In genomic region chr3:96696198-96696765, GRCm38 (mm10) we compare ENCODE assay signal across 8 mouse cellular contexts. TPM values are rescaled to one million over a fixed set of nuclear protein-coding genes. Genes with fewer than 3 reads are reported as not detected.
DNase-seq lines count a peak whose midpoint lies in the region; ATAC-seq and TF ChIP-seq lines count a peak whose summit lies in the region.

Gene Pias3, plus strand, starts transcription at chr3:96696384.

- H3K9me3 ChIP-seq in MEL (replicated peaks; ENCODE audit: insufficient read depth, low read length), result no peaks in the 10 kb centered on the region
- no peaks in the 10 kb centered on the region for H3K9me3 ChIP-seq in forebrain, embryonic 15.5 days

- H3K4me2 ChIP-seq in forebrain, embryonic 15.5 days (replicated peaks), result peak within 1 kb of the TSS; percentile 75

- no peak for TF ChIP-seq EP300 in MEL (IDR thresholded peaks at IDR 0.05; ENCODE audit: low read depth in 1 of 2, low read length in 2 of 2)

- TF ChIP-seq RAD21 in MEL (IDR thresholded peaks at IDR 0.05; ENCODE audit: low read depth, low read length), result no peak

- under 1% methylated on average over 35 of the region's 35 CpGs for WGBS in forebrain, embryonic 15.5 days

- peaks cover 3% of the 10 kb centered on the region; the same call in 1 of the 2 replicates for H3K79me2 ChIP-seq in MEL (ENCODE audit: control insufficient read depth, insufficient read depth, low read length, poor library complexity)

- H3K4me1 ChIP-seq in MEL (ENCODE audit: control insufficient read depth in 1 of 2, insufficient read depth in 2 of 2, low read length in 2 of 2), result peaks cover 5 to 13% of the 10 kb centered on the region in 2 experiments; a peak in 3 of 4 replicates
- peaks cover 11% of the 10 kb centered on the region for H3K4me1 ChIP-seq in forebrain, embryonic 15.5 days

- peak; percentile 96 for DNase-seq in MEL (ENCODE audit: low read depth, low spot score)
- DNase-seq in cerebellum, adult 11-12 months, result peak; percentile 58
- DNase-seq in heart, postnatal 4 days, result peak; percentile 90
- DNase-seq in layer of hippocampus, adult 9-11 months, result peak; percentile 56
- DNase-seq in lung, postnatal 14 days, result peak; percentile 87
- peak; percentile 88 for DNase-seq in ovary, postnatal 36 days (ENCODE audit: low spot score)
- peak; percentile 48 to 59 for DNase-seq in thymus, postnatal 36 days

- H3K36me3 ChIP-seq in MEL (ENCODE audit: control insufficient read depth in 1 of 2, insufficient read depth in 2 of 2, low read length in 2 of 2), result peaks cover 0 to 13% of the 10 kb centered on the region in 2 experiments; a peak in 2 of 4 replicates
- H3K36me3 ChIP-seq in forebrain, embryonic 15.5 days, result no peaks in the 10 kb centered on the region

- peak; percentile 37 to 44; a peak in 2 of 4 replicates for TF ChIP-seq POLR2A in MEL (IDR thresholded peaks at IDR 0.05; ENCODE audit: control insufficient read depth in 1 of 2, insufficient read depth in 1 of 2, low read depth in 1 of 2, low read length in 2 of 2, poor library complexity in 1 of 2)

- peak within 1 kb of the TSS; percentile 73 for H3K27ac ChIP-seq in MEL (ENCODE audit: control insufficient read depth, low read depth, low read length)
- peak within 1 kb of the TSS; percentile 88 for H3K27ac ChIP-seq in forebrain, embryonic 15.5 days (replicated peaks)

- no peaks in the 10 kb centered on the region for H3K27me3 ChIP-seq in MEL (ENCODE audit: control insufficient read depth in 1 of 2, insufficient read depth in 2 of 2, low read length in 2 of 2)
- H3K27me3 ChIP-seq in forebrain, embryonic 15.5 days, result no peaks in the 10 kb centered on the region

- ATAC-seq in forebrain, embryonic 15.5 days (replicated peaks), result peak; percentile 61

- no peak for TF ChIP-seq CTCF in MEL (IDR thresholded peaks at IDR 0.05 in 2 of 3, conservative IDR thresholded peaks at IDR 0.05 in 1 of 3; ENCODE audit: control insufficient read depth in 1 of 3, insufficient read depth in 1 of 3, low read depth in 2 of 3, low read length in 3 of 3, poor library complexity in 1 of 3, severe bottlenecking in 1 of 3)

- H3K4me3 ChIP-seq in MEL (ENCODE audit: control insufficient read depth in 1 of 2, insufficient read depth in 1 of 2, low read depth in 2 of 2, low read length in 2 of 2), result peak within 1 kb of the TSS; percentile 62 to 88
- H3K4me3 ChIP-seq in forebrain, embryonic 15.5 days, result peak within 1 kb of the TSS; percentile 94

- peak within 1 kb of the TSS; percentile 91 for H3K9ac ChIP-seq in MEL (ENCODE audit: control insufficient read depth, low read depth, low read length, poor library complexity, severe bottlenecking)
- peak within 1 kb of the TSS; percentile 82 for H3K9ac ChIP-seq in forebrain, embryonic 15.5 days (replicated peaks)

TF ChIP-seq in MEL, 35 proteins besides CTCF, POLR2A, EP300 and RAD21:
- 0 out of 2 replicates have a peak, but pooled peaks have one; percentile 1 for TF ChIP-seq GATA1 (IDR thresholded peaks at IDR 0.05; ENCODE audit: low read depth, low read length)
- TF ChIP-seq MXI1 (IDR thresholded peaks at IDR 0.05; ENCODE audit: low read depth, low read length), result peak; percentile 75
- peak; percentile 47; the same call in 1 of the 2 replicates for TF ChIP-seq MAX (IDR thresholded peaks at IDR 0.05; ENCODE audit: low read length)
- TF ChIP-seq E2F4 (IDR thresholded peaks at IDR 0.05; ENCODE audit: borderline replicate concordance, low read depth, low read length), result peak; percentile 52; the same call in 1 of the 2 replicates
- 0 out of 2 replicates have a peak, but pooled peaks have one; percentile 81 for TF ChIP-seq UBTF (IDR thresholded peaks at IDR 0.05; ENCODE audit: borderline replicate concordance, insufficient read depth, low read depth, low read length)
- peak; percentile 71 for TF ChIP-seq SIN3A (IDR thresholded peaks at IDR 0.05; ENCODE audit: low read length)
- no peak for TF ChIP-seq ELF1 (IDR thresholded peaks at IDR 0.05; ENCODE audit: low read depth, low read length)
- TF ChIP-seq POLR2AphosphoS2 (IDR thresholded peaks at IDR 0.05; ENCODE audit: low read length), result no peak
- peak; percentile 56; the same call in 1 of the 2 replicates for TF ChIP-seq TBP (IDR thresholded peaks at IDR 0.05; ENCODE audit: low read depth, low read length)
- peak; percentile 78 for TF ChIP-seq MAZ (IDR thresholded peaks at IDR 0.05; ENCODE audit: low read depth, low read length)
- peak; percentile 40; the same call in 1 of the 2 replicates for TF ChIP-seq HCFC1 (IDR thresholded peaks at IDR 0.05; ENCODE audit: low read depth, low read length)

RNA-seq across cellular contexts. Expression of gene Pias3, which starts in this region (rescaled TPM):
- total RNA-seq in MEL (2012; rRNA removed), result 5.9 and 6.0 TPM in 2 replicates
- polyA plus RNA-seq in MEL (2012; ENCODE audit: insufficient read depth in 1 of 2, insufficient read length in 2 of 2, low read depth in 1 of 2, low replicate concordance in 2 of 2, missing spikeins in 1 of 2), result 10 to 100 TPM in 1 of 2 experiments, not detected in 1; 26.8 TPM
- polyA plus RNA-seq in forebrain, embryonic 15.5 days (2015; fragmentation: Nextera tagmentation; extraction: Ambion mirVana), result 27.4 and 28.9 TPM in 2 replicates
- total RNA-seq in heart, postnatal 4 days (2021), result 10 to 100 TPM; 23.6 to 27.3 TPM

Comparison
In these comparisons a context has a peak if more than half of its experiments do, and no peak if none do; other contexts are left out.
1. Peak in every context shown above with its lines: DNase-seq, ATAC-seq, H3K4me3 ChIP-seq and H3K27ac ChIP-seq.